Mouse (Mus musculus): ENCODE measurements around the gene Tmem212.
"Not testable (repeated sequence)": the region's sequence is repeated elsewhere in the genome, so short reads cannot be mapped to it uniquely, and the experiment has no call there.

Gene Tmem212

GRCm38 (mm10) chr3:27896318-27896892 lies at the start of gene Tmem212:
TSS of gene Tmem212 (minus strand) at chr3:27896368.
- no peak for DNase-seq

- DNase-seq, result not testable (repeated sequence)
These were observed 49.2 kb upstream of the Tmem212 start for GRCm38 (mm10) chr3:27945397-27945796.

DNA sequence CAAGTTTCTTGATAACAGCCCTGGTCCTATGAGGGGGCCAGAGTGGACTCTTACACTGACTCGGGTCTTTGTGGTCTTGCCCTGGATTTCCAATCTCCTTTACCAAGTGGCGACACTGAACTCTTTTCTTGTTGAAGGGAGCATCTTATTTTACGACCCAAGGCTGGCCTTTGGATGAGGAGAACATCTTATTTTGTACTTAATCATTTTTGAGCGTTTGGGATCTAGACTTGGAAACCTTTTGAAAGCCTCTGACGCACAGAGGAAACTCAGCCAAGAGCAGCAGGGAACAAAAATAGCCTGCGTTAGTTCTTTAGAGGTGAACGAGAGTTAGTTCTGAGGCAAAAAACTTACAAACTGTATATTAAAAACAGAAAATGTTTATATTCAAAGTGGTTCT lies 46.8 kb upstream of the Tmem212 start:
- peak; percentile 25 to 29 for DNase-seq

DNA sequence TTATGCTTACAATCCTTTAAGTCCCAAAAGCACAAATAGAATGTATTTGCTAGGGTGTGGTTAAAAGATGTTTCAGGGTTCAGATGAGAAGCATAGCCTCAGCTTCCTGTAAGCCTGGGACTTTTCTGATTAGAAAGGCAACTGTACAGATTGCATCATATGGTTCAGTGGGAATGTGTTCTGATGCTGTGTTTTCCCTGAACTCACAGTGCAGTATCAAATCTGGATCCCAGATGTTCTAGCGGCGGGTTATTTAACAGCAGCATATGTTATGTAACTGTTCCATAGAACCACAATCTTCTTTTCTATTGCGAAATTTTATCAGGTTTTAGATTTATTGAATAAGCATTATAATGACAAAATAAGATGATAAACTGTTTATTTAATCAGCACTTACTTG lies 45.5 kb upstream of the Tmem212 start:
- no peak for DNase-seq

GRCm38 (mm10) chr3:27938381-27939323 lies 42.5 kb upstream of the Tmem212 start, which contains the start of gene Pld1:
TSS of gene Pld1 (plus strand) at chr3:27938695.
- DNase-seq, result peak; percentile 78 to 82

GRCm38 (mm10) chr3:27937144-27938110 lies 41.3 kb upstream of the Tmem212 start:
- DNase-seq, result no peak

GRCm38 (mm10) chr3:27936731-27937130 lies 40.6 kb upstream of the Tmem212 start:
- no peak for DNase-seq

GRCm38 (mm10) chr3:27935644-27936043 lies 39.5 kb upstream of the Tmem212 start:
- DNase-seq, result no peak

- no peak for DNase-seq
These were observed 36.2 kb upstream of the Tmem212 start for GRCm38 (mm10) chr3:27932391-27932790.

GRCm38 (mm10) chr3:27929219-27929618 lies 33.1 kb upstream of the Tmem212 start:
- DNase-seq, result no peak

DNA sequence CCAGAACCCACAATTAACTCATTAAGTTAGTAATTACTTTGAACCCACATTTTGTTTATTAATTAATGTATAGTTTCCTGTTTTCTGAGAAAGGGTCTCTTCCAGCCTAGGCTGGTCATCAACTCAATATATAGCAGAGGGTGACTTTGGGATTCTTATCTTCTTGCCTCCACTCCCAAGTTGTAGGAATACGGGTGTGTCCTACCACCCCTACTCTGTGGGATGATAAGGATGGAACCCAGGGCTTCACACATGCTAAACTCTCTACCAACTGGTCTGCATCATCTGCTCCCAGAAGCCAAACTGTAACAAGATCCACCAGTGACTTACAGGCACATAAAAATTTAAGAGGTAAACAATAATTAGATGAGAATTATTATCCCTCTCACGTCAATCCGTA lies 27.9 kb upstream of the Tmem212 start:
- no peak for DNase-seq

DNA sequence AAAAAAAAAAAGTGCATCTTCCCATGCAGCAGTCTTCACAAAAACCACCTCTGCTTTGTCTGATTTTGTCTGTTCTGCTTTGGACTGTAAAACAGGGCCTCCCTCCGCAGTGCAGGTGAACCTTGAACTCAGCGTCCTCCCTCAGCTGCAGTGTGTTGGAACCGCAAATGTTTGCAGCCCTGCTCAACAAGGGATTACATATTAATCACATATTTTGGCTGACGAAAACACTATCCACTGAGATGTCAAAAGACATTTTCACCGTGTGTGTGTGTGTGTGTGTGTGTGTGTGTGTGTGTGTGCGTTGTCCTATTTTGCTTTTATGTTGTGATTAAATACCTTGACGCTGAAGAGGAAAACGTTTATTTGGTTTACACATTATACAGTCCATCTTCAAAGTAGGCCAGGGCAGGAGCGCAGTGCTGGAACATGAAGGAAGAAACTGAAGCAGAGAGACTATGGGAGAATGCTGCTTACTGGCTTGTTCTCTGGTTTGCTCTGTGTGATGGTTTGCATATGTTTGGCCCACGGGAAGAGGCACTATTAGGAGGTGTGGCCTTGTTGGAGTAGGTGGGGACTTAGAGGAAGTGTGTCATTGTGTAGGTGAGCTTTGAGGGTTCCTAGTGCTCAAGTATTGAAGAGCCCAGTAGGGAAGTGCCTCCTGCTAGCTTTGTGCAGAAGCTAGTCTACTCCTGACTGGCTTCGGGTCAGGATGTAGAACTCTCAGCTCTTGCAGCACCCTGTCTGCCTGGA lies 25.3 kb upstream of the Tmem212 start:
- peak; percentile 74 to 75 for DNase-seq

GRCm38 (mm10) chr3:27918656-27919436 lies 22.7 kb upstream of the Tmem212 start:
- no peak for DNase-seq

DNA sequence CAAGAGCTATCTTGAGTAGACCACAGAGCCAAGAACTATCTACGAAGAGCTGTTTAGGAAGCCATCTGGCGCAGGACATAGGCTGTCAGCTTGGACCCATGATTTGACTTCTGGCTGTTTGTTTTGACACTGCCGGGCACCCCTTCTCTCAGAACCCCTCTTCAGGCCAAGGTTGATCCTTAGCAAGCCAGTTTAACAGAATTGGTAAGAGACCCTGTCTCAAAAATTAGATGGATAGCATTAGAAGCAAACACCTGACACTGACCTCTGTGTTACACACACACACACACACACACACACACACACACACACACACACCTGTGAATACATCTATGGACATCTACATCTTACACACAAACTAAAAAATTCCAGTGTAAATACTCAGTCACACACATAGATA lies 12.8 kb upstream of the Tmem212 start:
- no peak for DNase-seq

GRCm38 (mm10) chr3:27908316-27908715 lies 12.1 kb upstream of the Tmem212 start:
- no peak for DNase-seq

GRCm38 (mm10) chr3:27907301-27907700 lies 11.1 kb upstream of the Tmem212 start:
- no peak for DNase-seq

GRCm38 (mm10) chr3:27906647-27907209 lies 10.6 kb upstream of the Tmem212 start:
- no peak for DNase-seq

DNA sequence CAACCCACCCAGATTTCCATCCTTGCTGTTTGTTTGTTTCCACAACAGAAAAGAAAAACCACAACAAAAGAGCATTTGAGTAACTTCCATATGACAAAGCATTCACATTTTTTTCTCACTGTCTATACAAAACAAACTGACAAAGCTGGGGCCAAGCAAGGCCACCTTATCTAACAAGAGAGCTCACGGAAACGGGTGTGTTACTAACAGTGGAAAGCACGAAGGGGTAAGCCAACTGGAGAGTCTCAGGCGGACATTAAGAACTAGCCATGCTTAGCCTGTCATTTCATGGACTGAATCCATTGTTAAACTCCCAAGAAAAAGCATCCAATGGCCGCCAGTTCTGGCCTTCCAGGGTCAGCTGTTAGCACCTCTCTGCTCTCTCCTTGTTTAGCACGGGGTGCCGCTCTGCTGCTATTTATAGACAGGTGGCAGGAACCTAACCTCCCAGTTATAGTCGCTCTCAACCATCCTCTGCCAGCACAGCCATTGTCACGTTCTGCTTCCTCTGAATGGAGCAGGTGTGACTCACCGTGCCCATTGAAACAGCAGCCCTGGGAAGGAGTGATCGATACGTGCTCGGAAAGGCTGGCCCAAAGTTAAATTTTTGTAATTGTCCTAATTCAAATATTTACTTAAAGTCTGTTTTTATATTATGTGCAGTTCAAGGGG lies 8.6 kb upstream of the Tmem212 start:
- DNase-seq, result no peak

- peak in 1 of 2 experiments; percentile 8 for DNase-seq
These were observed 5.7 kb upstream of the Tmem212 start for GRCm38 (mm10) chr3:27901846-27902245.

- no peak for DNase-seq
These were observed 3.0 kb upstream of the Tmem212 start for GRCm38 (mm10) chr3:27899012-27899726.

Measured in kidney, adult 8-10 months (tissue).